Mouse (Mus musculus) thymus, adult 2 months (tissue): Measurements from ENCODE around the gene St3gal5. TPM values are rescaled to one million over a fixed set of nuclear protein-coding genes. Genes with fewer than 3 reads are reported as not detected.

Experiments
- DNase-seq: peaks from one replicate; pipeline ENCODE4 v3.0.0; 2021
- H3K27ac ChIP-seq: fragments of 200-500 bp; 2 replicates; pipeline ENCODE4 v1.5.1; 2012; ENCODE audit warnings: low read length, control low read depth; ENCODE audit not compliant: control insufficient read depth, insufficient read depth
- H3K27me3 ChIP-seq: fragments of 200-500 bp; 2 replicates; pipeline ENCODE4 v1.6.1; 2012; ENCODE audit warnings: mild to moderate bottlenecking, low read length, moderate library complexity, mixed read lengths; ENCODE audit not compliant: control insufficient read depth, insufficient read depth
- H3K36me3 ChIP-seq: fragments of 200-500 bp; 2 replicates; pipeline ENCODE4 v1.6.1; 2012; ENCODE audit warnings: mild to moderate bottlenecking, low read length, moderate library complexity; ENCODE audit not compliant: control insufficient read depth, insufficient read depth
- H3K4me1 ChIP-seq: fragments of 200-500 bp; replicated peaks from 2 replicates; pipeline ENCODE4 v1.6.1; 2012; ENCODE audit warnings: low read length; ENCODE audit not compliant: control insufficient read depth, insufficient read depth
- H3K4me3 ChIP-seq: fragments of 200-500 bp; 2 replicates; pipeline ENCODE4 v1.5.1; 2012; ENCODE audit warnings: mild to moderate bottlenecking, low read length, control low read depth, moderate library complexity; ENCODE audit not compliant: control insufficient read depth, insufficient read depth
- CTCF ChIP-seq: fragments of 200-500 bp; IDR thresholded peaks from 2 replicates; pipeline ENCODE4 v1.5.1; 2012; ENCODE audit warnings: mild to moderate bottlenecking, control low read depth, low read length, moderate library complexity, borderline replicate concordance; ENCODE audit not compliant: control insufficient read depth, poor library complexity, insufficient read depth; ENCODE audit errors: extremely low read depth
- POLR2A ChIP-seq: fragments of 200-500 bp; IDR thresholded peaks from 2 replicates; pipeline ENCODE4 v1.6.1; 2012; ENCODE audit warnings: mild to moderate bottlenecking, low read length, control low read depth, moderate library complexity; ENCODE audit not compliant: control insufficient read depth, poor library complexity, insufficient read depth; ENCODE audit errors: extremely low read depth
- WGBS: fragments of 180-500 bp; shearing (Covaris S2); methylation state at CpG from one replicate; pipeline ENCODE4 v1.1.7; 2018; 5-methylcytosine and 5-hydroxymethylcytosine counted together
- polyA plus RNA-seq: library from polyadenylated mRNA; depleted of rRNA; stranded (reverse); fragments of >200 nt; gene quantifications from 2 replicates; pipeline ENCODE4 v1.2.3, GENCODE M21; 2012

The St3gal5 gene
- polyA plus RNA-seq, 1 experiment, result 4.4 TPM

DNA sequence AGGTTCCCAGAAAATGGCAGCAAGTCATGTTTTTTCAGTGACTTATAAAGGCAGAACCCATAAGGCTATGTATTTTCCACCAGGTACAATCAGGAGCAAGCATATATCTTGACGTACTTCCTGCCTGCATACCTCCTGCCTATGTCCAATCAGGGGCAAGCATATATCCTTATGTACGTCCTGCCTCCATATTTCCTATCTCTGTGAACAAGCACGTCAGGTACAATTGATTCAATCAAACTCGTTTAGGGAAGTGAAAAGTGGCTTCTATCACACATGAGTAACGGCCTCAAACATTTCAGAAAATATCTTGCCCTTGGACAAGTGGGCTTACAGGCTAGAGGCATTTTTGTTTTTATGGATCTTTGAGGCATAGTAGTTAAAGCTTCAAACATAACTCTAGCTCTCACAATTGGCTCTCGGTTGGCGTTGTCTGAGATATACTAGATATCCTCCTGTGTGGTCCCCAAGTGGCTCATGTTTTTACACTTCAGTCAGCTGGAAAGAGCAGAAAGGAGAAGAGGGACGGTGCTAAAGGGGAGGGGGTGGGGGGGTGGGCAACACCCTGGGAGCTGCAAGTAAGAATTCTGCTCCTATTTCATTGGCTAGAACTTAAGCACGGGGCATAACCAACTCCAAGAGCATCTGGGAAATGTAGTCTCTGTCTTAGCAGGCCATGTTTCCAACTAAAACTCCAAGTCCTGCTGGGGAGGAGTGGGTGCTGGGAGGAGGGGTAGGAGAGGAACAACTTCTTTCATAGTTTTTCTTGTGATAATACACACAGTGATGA, 28.9 kb downstream of the St3gal5 start:
- Histone ChIP-seq H3K36me3 (no peaks in the 10 kb centered on the region), H3K4me1 (no peaks in the 10 kb centered on the region), H3K4me3 (no peak overlapping the region), H3K27ac (no peak overlapping the region), H3K27me3 (no peaks in the 10 kb centered on the region)
- no peak for TF ChIP-seq POLR2A
- no peak for TF ChIP-seq CTCF
- DNase-seq, result no peak
- 82% methylated on average over 9 of the region's 9 CpGs for WGBS

DNA sequence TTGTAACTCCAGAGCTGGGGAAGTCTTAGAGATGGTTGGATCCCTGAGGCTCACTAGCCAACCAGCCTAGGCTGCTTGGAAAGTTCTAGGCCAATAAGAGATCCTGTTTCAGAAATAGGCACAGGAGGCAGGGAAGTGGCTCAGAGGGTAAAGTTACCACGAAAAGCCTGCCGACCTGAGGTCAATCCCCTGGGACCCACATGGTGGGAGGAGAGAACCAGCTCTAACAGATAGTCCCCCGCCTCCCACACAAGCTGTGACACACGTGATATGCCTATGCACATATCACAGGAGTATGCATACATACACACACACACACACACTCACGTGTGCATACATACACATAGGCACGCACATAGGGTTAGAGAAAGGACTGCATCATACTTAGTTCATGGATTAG, 32.7 kb downstream of the St3gal5 start:
- H3K4me1 ChIP-seq, result no peaks in the 10 kb centered on the region
- H3K27me3 ChIP-seq, result no peaks in the 10 kb centered on the region
- H3K36me3 ChIP-seq, result no peaks in the 10 kb centered on the region
- no peak for DNase-seq
- H3K4me3 ChIP-seq, result no peak overlapping the region
- no peak for TF ChIP-seq POLR2A
- TF ChIP-seq CTCF, result no peak
- 85% methylated on average over 6 of the region's 6 CpGs for WGBS
- no peak overlapping the region for H3K27ac ChIP-seq

DNA sequence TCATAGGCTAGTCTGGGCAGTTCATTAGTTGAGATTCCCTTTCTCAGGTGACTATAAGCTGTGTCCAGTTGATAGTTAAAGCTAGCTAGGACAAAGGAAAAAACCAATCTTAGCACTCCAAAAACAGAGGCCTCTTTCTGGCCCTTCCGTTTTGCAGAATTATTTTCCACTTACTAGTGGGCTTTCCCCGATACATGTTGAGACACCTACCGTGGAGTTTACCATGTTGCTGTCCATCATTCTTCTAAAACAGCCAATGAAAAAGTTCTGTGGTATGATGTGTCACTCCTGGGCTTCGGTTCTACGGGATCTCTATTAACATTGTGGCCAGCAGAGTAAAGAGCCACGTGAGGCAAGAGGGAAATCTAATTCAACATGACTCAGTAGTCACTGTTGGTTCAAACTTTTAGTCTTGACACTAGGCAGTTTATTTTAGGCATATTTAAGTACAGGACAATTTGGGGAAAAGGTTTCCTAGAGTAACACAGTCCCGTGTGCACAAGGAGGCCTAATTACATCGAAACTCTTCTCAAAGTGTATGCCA, 35.4 kb downstream of the St3gal5 start:
- Histone ChIP-seq H3K4me1 (no peaks in the 10 kb centered on the region), H3K27me3 (no peaks in the 10 kb centered on the region; the same call in 1 of the 2 replicates), H3K4me3 (no peak overlapping the region), H3K36me3 (no peaks in the 10 kb centered on the region), H3K27ac (no peak overlapping the region)
- 97% methylated on average over 8 of the region's 8 CpGs for WGBS
- no peak for DNase-seq
- TF ChIP-seq CTCF (no peak), POLR2A (no peak)

DNA sequence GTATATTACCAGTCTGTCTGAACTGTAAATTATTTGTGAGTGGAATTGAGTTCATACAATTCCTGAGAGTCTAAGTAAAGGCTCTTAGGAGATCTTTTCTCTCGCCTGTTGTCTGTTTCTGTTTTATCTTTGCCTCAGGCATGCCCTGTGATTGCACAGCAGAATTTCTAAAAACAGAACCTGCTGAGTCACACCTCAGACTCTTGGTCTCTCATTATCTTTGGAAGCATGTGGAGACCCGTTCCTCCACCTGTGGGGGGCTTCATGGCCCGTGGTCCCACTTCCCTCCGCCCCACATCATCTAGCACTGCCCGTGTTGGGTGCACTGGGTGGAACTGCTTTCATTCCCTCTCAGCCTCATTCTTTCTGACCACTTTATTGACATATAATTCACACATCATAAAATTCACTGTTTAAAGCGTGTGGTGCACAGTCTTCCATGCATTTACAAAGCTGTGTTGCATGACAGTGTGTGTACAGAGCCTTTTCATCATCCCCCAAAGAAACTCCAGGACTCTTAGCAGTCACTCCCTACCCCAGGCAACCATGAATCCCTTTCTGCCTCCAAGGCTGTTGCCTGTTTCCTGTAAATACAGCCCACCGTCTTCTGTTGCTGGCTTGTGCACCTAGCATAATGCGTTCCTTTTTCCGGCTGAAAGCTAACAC, 37.6 kb downstream of the St3gal5 start:
- no peaks in the 10 kb centered on the region; the same call in 1 of the 2 replicates for H3K27me3 ChIP-seq
- H3K4me1 ChIP-seq, result no peaks in the 10 kb centered on the region
- no peak overlapping the region for H3K4me3 ChIP-seq
- TF ChIP-seq POLR2A, result no peak
- H3K36me3 ChIP-seq, result no peaks in the 10 kb centered on the region
- no peak overlapping the region for H3K27ac ChIP-seq
- WGBS, result 61% methylated on average over 9 of the region's 9 CpGs
- DNase-seq, result no peak

DNA sequence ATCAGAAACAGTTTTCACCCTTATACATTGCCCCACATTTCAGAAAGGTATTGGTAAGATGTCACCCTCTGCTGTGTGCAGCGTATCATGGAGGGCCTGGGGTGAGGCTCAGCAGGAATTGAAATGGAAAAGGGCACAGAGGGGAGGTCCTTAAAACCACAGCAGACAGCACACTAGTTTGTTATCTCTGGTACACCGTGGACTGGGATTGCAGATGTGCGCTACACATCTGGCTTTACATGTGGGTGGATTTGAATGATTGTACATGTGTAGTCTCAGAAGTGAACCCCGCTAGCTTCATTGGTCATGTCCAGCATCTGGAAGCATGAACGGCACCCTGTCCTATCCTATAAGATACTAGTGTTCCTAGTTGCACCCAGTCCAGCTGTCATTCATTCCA, 38.6 kb downstream of the St3gal5 start:
- no peak for TF ChIP-seq POLR2A
- TF ChIP-seq CTCF, result no peak
- Histone ChIP-seq H3K36me3 (no peaks in the 10 kb centered on the region), H3K4me1 (no peaks in the 10 kb centered on the region), H3K27me3 (no peaks in the 10 kb centered on the region; the same call in 1 of the 2 replicates), H3K4me3 (no peak overlapping the region), H3K27ac (no peak overlapping the region)
- WGBS, result 89% methylated on average over 5 of the region's 5 CpGs
- DNase-seq, result no peak

DNA sequence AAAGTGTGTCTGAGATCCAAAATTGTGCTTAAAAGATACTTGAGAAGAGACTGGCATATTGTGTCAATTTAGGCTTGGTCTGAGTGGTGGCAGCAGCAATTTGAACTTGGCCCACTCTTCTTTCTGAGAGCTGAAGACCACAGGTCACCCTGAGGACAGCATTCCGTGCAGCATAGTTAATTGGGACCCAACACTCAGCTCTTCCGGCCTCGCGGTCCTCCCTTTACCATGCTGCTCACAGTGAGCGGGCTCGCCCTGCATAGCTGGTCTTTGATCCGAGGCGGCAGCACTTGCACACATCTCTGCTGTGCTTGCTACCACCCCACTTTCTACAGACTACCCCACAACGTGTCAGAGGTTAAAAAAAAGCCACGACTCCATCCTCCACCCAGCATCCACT, 39.2 kb downstream of the St3gal5 start:
- WGBS, result 81% methylated on average over 10 of the region's 10 CpGs
- no peaks in the 10 kb centered on the region for H3K4me1 ChIP-seq
- no peak for DNase-seq
- H3K36me3 ChIP-seq, result no peaks in the 10 kb centered on the region
- no peak overlapping the region for H3K27ac ChIP-seq
- H3K27me3 ChIP-seq, result no peaks in the 10 kb centered on the region; the same call in 1 of the 2 replicates
- TF ChIP-seq POLR2A (no peak), CTCF (no peak)
- no peak overlapping the region for H3K4me3 ChIP-seq
